Mouse (Mus musculus) intestine, embryonic 16.5 days (tissue): ENCODE results near the gene Gnptg. TPM values are rescaled to one million over a fixed set of nuclear protein-coding genes. Genes with fewer than 3 reads are reported as not detected.

Experiments
- microRNA-seq: library from miRNA; unstranded; fragments of <30 nt; microRNA quantifications from one replicate; pipeline ENCODE4, GENCODE M21; 2016
- polyA plus RNA-seq: library from polyadenylated mRNA; unstranded; fragments of >200 nt; fragmentation: Nextera tagmentation; extraction: Ambion mirVana; gene quantifications from 2 replicates; pipeline ENCODE4 v1.2.1, GENCODE M21; 2015

Gene Gnptg
- polyA plus RNA-seq, 1 experiment from 2014 or later, result 45.8 TPM

Small RNA genes lying within 50 kb of the gene (microRNA-seq; reads per million reads assigned to microRNA genes)
- 1.8 reads per million for gene Mir3547

Other genes starting within 250 kb of the Gnptg start
- 3.1 and 3.3 TPM in 2 replicates for gene Cramp1l, start 224.3 kb downstream of the Gnptg start, polyA plus RNA-seq
- gene Ift140, start 224.0 kb downstream of the Gnptg start, polyA plus RNA-seq, result 12.7 and 12.9 TPM in 2 replicates
- 22.2 and 25.8 TPM in 2 replicates for gene Tmem204, start 156.5 kb downstream of the Gnptg start, polyA plus RNA-seq
- 32.1 and 32.3 TPM in 2 replicates for gene Telo2, start 124.2 kb downstream of the Gnptg start, polyA plus RNA-seq
- gene Ptx4, start 119.4 kb downstream of the Gnptg start, polyA plus RNA-seq, result 0.20 and 0.24 TPM in 2 replicates
- 21.8 and 23.5 TPM in 2 replicates for gene Clcn7, start 106.7 kb downstream of the Gnptg start, polyA plus RNA-seq
- 0.15 and 0.18 TPM in 2 replicates for gene Ccdc154, start 77.7 kb downstream of the Gnptg start, polyA plus RNA-seq
- gene Gm38655, start 64.7 kb downstream of the Gnptg start, polyA plus RNA-seq, result 1.3 and 1.6 TPM in 2 replicates
- gene BC003965, start 55.6 kb downstream of the Gnptg start, polyA plus RNA-seq, result 35.1 and 39.7 TPM in 2 replicates
- 4.8 and 5.3 TPM in 2 replicates for gene Unkl, start 51.7 kb downstream of the Gnptg start, polyA plus RNA-seq
- gene Tsr3, start within 50 bp of the Gnptg start, polyA plus RNA-seq, result 33.1 and 37.0 TPM in 2 replicates
- 2.5 and 4.0 TPM in 2 replicates for gene Baiap3, start 16.2 kb upstream of the Gnptg start, polyA plus RNA-seq
- gene Ube2i, start 34.5 kb upstream of the Gnptg start, polyA plus RNA-seq, result 430 and 478 TPM in 2 replicates
- gene Prss34, start 58.3 kb upstream of the Gnptg start, polyA plus RNA-seq, result 0.39 and 0.62 TPM in 2 replicates
- not detected in 2 replicates for gene Prss28, start 68.5 kb upstream of the Gnptg start, polyA plus RNA-seq
- not detected in 2 replicates for gene Prss29, start 78.5 kb upstream of the Gnptg start, polyA plus RNA-seq
- 0.22 TPM in 1 of 2 replicates, not detected in the other for gene Tpsab1, start 105.4 kb upstream of the Gnptg start, polyA plus RNA-seq
- gene Tpsb2, start 126.2 kb upstream of the Gnptg start, polyA plus RNA-seq, result 3.7 and 4.5 TPM in 2 replicates
- 26.3 and 28.6 TPM in 2 replicates for gene Tpsg1, start 129.1 kb upstream of the Gnptg start, polyA plus RNA-seq
- 2.2 and 3.0 TPM in 2 replicates for gene Cacna1h, start 193.7 kb upstream of the Gnptg start, polyA plus RNA-seq
- gene Tekt4, start 214.5 kb upstream of the Gnptg start, polyA plus RNA-seq, result not detected in 2 replicates